Mouse (Mus musculus) heart, embryonic 12.5 days (tissue): ENCODE data around the gene Oaz1. TPM values are rescaled to one million over a fixed set of nuclear protein-coding genes. Genes with fewer than 3 reads are reported as not detected.

ENCODE experiments used
- ATAC-seq: fragments of 200-750 bp; cut with Nextera tagmentation; 2 replicates; pipeline ENCODE4 v1.8.0; 2017; ENCODE audit warnings: moderate TSS enrichment, moderate library complexity; ENCODE audit not compliant: insufficient number of reproducible peaks, low FRiP score
- H3K27ac ChIP-seq: fragments of 300-500 bp; sonication (generic); 2 replicates; pipeline ENCODE4 v1.5.1; 2016; ENCODE audit warnings: mild to moderate bottlenecking, moderate library complexity; ENCODE audit not compliant: poor library complexity, severe bottlenecking
- H3K27me3 ChIP-seq: fragments of 300-500 bp; sonication (generic); replicated peaks from 2 replicates; pipeline ENCODE4 v1.6.1; 2016; ENCODE audit warnings: mild to moderate bottlenecking, moderate library complexity
- H3K36me3 ChIP-seq: fragments of 300-500 bp; sonication (generic); 2 replicates; pipeline ENCODE4 v1.6.1; 2016; ENCODE audit warnings: mild to moderate bottlenecking, moderate library complexity
- H3K4me1 ChIP-seq: fragments of 300-500 bp; sonication (generic); replicated peaks from 2 replicates; pipeline ENCODE4 v1.6.1; 2016; ENCODE audit warnings: mild to moderate bottlenecking
- H3K4me2 ChIP-seq: fragments of 300-500 bp; sonication (generic); 2 replicates; pipeline ENCODE4 v1.6.1; 2016; ENCODE audit warnings: mild to moderate bottlenecking, moderate library complexity
- H3K4me3 ChIP-seq: fragments of 300-500 bp; sonication (generic); 2 replicates; pipeline ENCODE4 v1.5.1; 2016; ENCODE audit warnings: mild to moderate bottlenecking
- H3K9ac ChIP-seq: fragments of 300-500 bp; sonication (generic); 2 replicates; pipeline ENCODE4 v1.6.1; 2016; ENCODE audit warnings: mild to moderate bottlenecking, moderate library complexity
- H3K9me3 ChIP-seq: fragments of 300-500 bp; sonication (generic); replicated peaks from 2 replicates; pipeline ENCODE4 v1.6.1; 2016; ENCODE audit warnings: mild to moderate bottlenecking, moderate library complexity
- WGBS: fragments of 180-500 bp; shearing (Covaris S2); methylation state at CpG from one replicate; pipeline ENCODE4 v1.1.7; 2016; 5-methylcytosine and 5-hydroxymethylcytosine counted together
- polyA plus RNA-seq: library from polyadenylated mRNA; unstranded; fragments of >200 nt; fragmentation: Nextera tagmentation; extraction: Ambion mirVana; gene quantifications from 2 replicates; pipeline ENCODE4 v1.2.1, GENCODE M21; 2016

The Oaz1 gene
- polyA plus RNA-seq, 1 experiment from 2014 or later = 1,577 TPM

- peaks cover 12% of the 10 kb centered on the region for H3K27me3 ChIP-seq
- 0 out of 2 replicates have a peak within 1 kb of the TSS, but pooled peaks have one; percentile 12 for H3K27ac ChIP-seq
- ATAC-seq = no peak
- peaks cover 57% of the 10 kb centered on the region for H3K4me1 ChIP-seq
- H3K4me3 ChIP-seq = no peak within 1 kb of the TSS
- peaks cover 55% of the 10 kb centered on the region for H3K36me3 ChIP-seq
- WGBS = 56% methylated on average over 6 of the region's 6 CpGs
- peak within 1 kb of the TSS; percentile 78 for H3K9ac ChIP-seq
- H3K4me2 ChIP-seq = 0 out of 2 replicates have a peak within 1 kb of the TSS, but pooled peaks have one; percentile 80
- H3K9me3 ChIP-seq = no peaks in the 10 kb centered on the region
These were observed 21.5 kb upstream of the Oaz1 start, which contains the start of gene Amh for GRCm38 (mm10) chr10:80804916-80805315. Gene Amh, plus strand, starts transcription at chr10:80805243.

- H3K9me3 ChIP-seq = no peaks in the 10 kb centered on the region
- WGBS = 82% methylated on average over 5 of the region's 5 CpGs
- H3K36me3 ChIP-seq = peaks cover 51% of the 10 kb centered on the region
- no peak overlapping the region for H3K27ac ChIP-seq
- peaks cover 16% of the 10 kb centered on the region for H3K27me3 ChIP-seq
- H3K9ac ChIP-seq = peak overlapping the region; percentile 11; the same call in 1 of the 2 replicates
- no peak overlapping the region for H3K4me3 ChIP-seq
- H3K4me2 ChIP-seq = no peak overlapping the region
- H3K4me1 ChIP-seq = peaks cover 57% of the 10 kb centered on the region
- no peak for ATAC-seq
These were observed 21.1 kb upstream of the Oaz1 start for GRCm38 (mm10) chr10:80805322-80805721.

- no peak for ATAC-seq
- Histone ChIP-seq H3K27ac (no peak overlapping the region), H3K4me2 (0 out of 2 replicates have a peak overlapping the region, but pooled peaks have one; percentile 80), H3K9me3 (no peaks in the 10 kb centered on the region), H3K9ac (peak overlapping the region; percentile 78; the same call in 1 of the 2 replicates), H3K4me1 (peaks cover 60% of the 10 kb centered on the region), H3K27me3 (peaks cover 17% of the 10 kb centered on the region), H3K36me3 (peaks cover 45% of the 10 kb centered on the region), H3K4me3 (no peak overlapping the region)
- 18% methylated on average over 3 of the region's 3 CpGs for WGBS
These were observed 20.5 kb upstream of the Oaz1 start for GRCm38 (mm10) chr10:80805925-80806324.

GRCm38 (mm10) chr10:80806341-80807056 is 20.0 kb upstream of the Oaz1 start:
- Histone ChIP-seq H3K36me3 (peaks cover 39% of the 10 kb centered on the region), H3K4me1 (peaks cover 60% of the 10 kb centered on the region), H3K4me3 (peak overlapping the region; percentile 51), H3K9ac (peak overlapping the region; percentile 78), H3K27me3 (peaks cover 17% of the 10 kb centered on the region), H3K27ac (peak overlapping the region; percentile 66), H3K9me3 (no peaks in the 10 kb centered on the region), H3K4me2 (peak overlapping the region; percentile 80)
- no peak for ATAC-seq
- 42% methylated on average over 34 of the region's 34 CpGs for WGBS

GRCm38 (mm10) chr10:80807057-80807627 is 19.3 kb upstream of the Oaz1 start:
- WGBS = 1% methylated on average over 58 of the region's 58 CpGs
- H3K4me1 ChIP-seq = peaks cover 61% of the 10 kb centered on the region
- H3K4me2 ChIP-seq = peak overlapping the region; percentile 80
- peak overlapping the region; percentile 66 for H3K27ac ChIP-seq
- H3K9ac ChIP-seq = peak overlapping the region; percentile 78
- peak overlapping the region; percentile 51 for H3K4me3 ChIP-seq
- peak; percentile 56 for ATAC-seq
- no peaks in the 10 kb centered on the region for H3K9me3 ChIP-seq
- H3K36me3 ChIP-seq = peaks cover 32% of the 10 kb centered on the region
- peaks cover 20% of the 10 kb centered on the region for H3K27me3 ChIP-seq

- Histone ChIP-seq H3K27me3 (peaks cover 28% of the 10 kb centered on the region), H3K9ac (peak overlapping the region; percentile 78), H3K9me3 (no peaks in the 10 kb centered on the region), H3K27ac (peak overlapping the region; percentile 66), H3K4me2 (peak overlapping the region; percentile 80), H3K4me1 (peaks cover 69% of the 10 kb centered on the region), H3K4me3 (peak overlapping the region; percentile 51), H3K36me3 (peaks cover 20% of the 10 kb centered on the region)
- no peak for ATAC-seq
- 16% methylated on average over 40 of the region's 40 CpGs for WGBS
These were observed 18.1 kb upstream of the Oaz1 start for GRCm38 (mm10) chr10:80808099-80808984.

- Histone ChIP-seq H3K4me3 (peak overlapping the region; percentile 51), H3K27me3 (peaks cover 32% of the 10 kb centered on the region), H3K9me3 (no peaks in the 10 kb centered on the region), H3K4me2 (peak overlapping the region; percentile 80), H3K27ac (peak overlapping the region; percentile 17; the same call in 1 of the 2 replicates), H3K36me3 (peaks cover 13% of the 10 kb centered on the region), H3K9ac (peak overlapping the region; percentile 78), H3K4me1 (peaks cover 69% of the 10 kb centered on the region)
- WGBS = 7% methylated on average over 18 of the region's 18 CpGs
- no peak for ATAC-seq
These were observed 17.3 kb upstream of the Oaz1 start for GRCm38 (mm10) chr10:80808985-80809632.

- peak overlapping the region; percentile 34; the same call in 1 of the 2 replicates for H3K27ac ChIP-seq
- H3K9ac ChIP-seq = peak overlapping the region; percentile 43
- whole genome bisulfite sequencing = 2% methylated on average over 20 of the region's 20 CpGs
- ATAC-seq = no peak
- H3K4me2 ChIP-seq = peak overlapping the region; percentile 70
- H3K9me3 ChIP-seq = no peaks in the 10 kb centered on the region
- peaks cover 62% of the 10 kb centered on the region for H3K4me1 ChIP-seq
- peaks cover 3% of the 10 kb centered on the region for H3K36me3 ChIP-seq
- H3K27me3 ChIP-seq = peaks cover 32% of the 10 kb centered on the region
- H3K4me3 ChIP-seq = peak overlapping the region; percentile 22
These were observed 16.4 kb upstream of the Oaz1 start for GRCm38 (mm10) chr10:80810084-80810483.

- ATAC-seq = no peak
- 49% methylated on average over 5 of the region's 5 CpGs for WGBS
These were observed 13.9 kb upstream of the Oaz1 start for GRCm38 (mm10) chr10:80812391-80813041.

GRCm38 (mm10) chr10:80813366-80813765 is 13.1 kb upstream of the Oaz1 start, which contains the start of gene Jsrp1:
Gene Jsrp1, minus strand, starts transcription at chr10:80813498.
- Histone ChIP-seq H3K4me2 (no peak within 1 kb of the TSS), H3K4me3 (no peak within 1 kb of the TSS), H3K9ac (peak within 1 kb of the TSS; percentile 51), H3K27me3 (peaks cover 24% of the 10 kb centered on the region; the same call in 1 of the 2 replicates), H3K27ac (no peak within 1 kb of the TSS), H3K4me1 (peaks cover 31% of the 10 kb centered on the region), H3K9me3 (no peaks in the 10 kb centered on the region), H3K36me3 (no peaks in the 10 kb centered on the region)
- WGBS = 70% methylated on average over 4 of the region's 4 CpGs
- no peak for ATAC-seq

More at GRCm38 (mm10) chr10:80812391-80813041, 13.9 kb upstream of the Oaz1 start:
- H3K27ac ChIP-seq = no peak overlapping the region
- no peaks in the 10 kb centered on the region for H3K36me3 ChIP-seq
- H3K27me3 ChIP-seq = peaks cover 27% of the 10 kb centered on the region; the same call in 1 of the 2 replicates
- H3K9ac ChIP-seq = peak overlapping the region; percentile 51
- H3K4me2 ChIP-seq = no peak overlapping the region
- H3K4me3 ChIP-seq = no peak overlapping the region
- H3K4me1 ChIP-seq = peaks cover 40% of the 10 kb centered on the region
- no peaks in the 10 kb centered on the region for H3K9me3 ChIP-seq
